Mouse (Mus musculus) ES-Bruce4 (cell line): ENCODE measurements around the gene Rbpjl.

ENCODE experiments used
- CTCF ChIP-seq: IDR thresholded peaks from one replicate; pipeline ENCODE4 v1.8.1; 2011; ENCODE audit warnings: low read depth, low read length
- POLR2A ChIP-seq: IDR thresholded peaks from one replicate; pipeline ENCODE4 v1.8.1; 2011; ENCODE audit warnings: low read length; ENCODE audit not compliant: insufficient read depth

DNA sequence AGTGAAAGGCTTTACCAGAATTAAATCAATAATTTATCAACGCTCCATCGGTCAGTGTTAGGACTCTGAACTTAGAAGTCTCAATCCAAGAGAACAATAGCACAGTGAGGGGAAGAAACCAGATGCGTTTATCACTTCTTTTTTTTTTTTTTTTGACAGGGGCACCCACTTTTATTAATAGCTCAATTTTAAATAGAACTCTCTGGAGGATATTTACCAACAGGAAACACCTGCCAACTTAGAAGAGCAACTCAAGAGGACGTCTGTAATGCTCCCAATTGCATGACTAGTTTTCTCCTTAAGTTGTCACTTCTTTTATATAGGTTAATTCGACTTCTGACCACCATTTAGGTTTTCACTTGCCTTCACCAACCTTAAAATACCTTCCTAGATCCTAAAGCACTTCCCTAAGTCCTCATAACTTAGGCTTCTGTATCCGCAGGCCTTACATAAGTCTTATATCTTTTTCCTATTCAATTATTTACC lies 34.3 kb upstream of the Rbpjl start:
- TF ChIP-seq POLR2A (no peak), CTCF (no peak)
